Mouse (Mus musculus) cortical plate, adult 2 months (tissue): ENCODE measurements at regions not wholly inside any gene's neighbourhood (a gene's known extent, or its start where the extent isn't known, plus 50 kb on each side); places are given as distances from the start of the nearest gene placed in this dataset.

Experiments used
- CTCF ChIP-seq: fragments of 200-500 bp; IDR thresholded peaks from 2 replicates; pipeline ENCODE4 v1.5.1; 2011; ENCODE audit warnings: mild to moderate bottlenecking, control low read depth, low read length; ENCODE audit not compliant: insufficient read depth; ENCODE audit errors: extremely low read depth
- POLR2A ChIP-seq: fragments of 200-500 bp; IDR thresholded peaks from 2 replicates; pipeline ENCODE4 v1.6.1; 2011; ENCODE audit warnings: mild to moderate bottlenecking, low read length, control low read depth; ENCODE audit not compliant: insufficient read depth; ENCODE audit errors: extremely low read depth

DNA sequence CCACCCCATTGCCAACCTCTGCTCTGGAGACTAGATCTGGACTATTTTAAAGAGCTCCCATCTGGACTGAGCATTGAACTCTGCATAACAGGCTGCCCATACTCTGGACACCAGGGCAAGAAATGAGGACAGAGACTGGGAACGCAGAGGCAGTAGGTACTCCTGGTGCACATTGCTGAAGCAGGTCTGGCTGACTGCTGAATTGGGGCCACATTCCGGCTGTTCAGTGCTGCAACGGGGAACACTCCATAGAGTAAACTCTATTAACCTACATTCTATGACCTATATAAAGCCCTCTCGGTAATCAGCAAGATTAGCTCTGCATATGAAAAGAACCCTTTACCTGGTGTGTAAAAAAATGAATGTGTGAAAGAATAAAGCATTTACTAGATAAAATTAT, 128.1 kb upstream of the Car8 start:
- TF ChIP-seq CTCF (no peak), POLR2A (no peak)
